Mouse (Mus musculus): Measurements from ENCODE around the gene Cpeb2.
A peak's percentile ranks its signal among the peaks of the same experiment; 100 is the strongest.

Gene Cpeb2

DNA sequence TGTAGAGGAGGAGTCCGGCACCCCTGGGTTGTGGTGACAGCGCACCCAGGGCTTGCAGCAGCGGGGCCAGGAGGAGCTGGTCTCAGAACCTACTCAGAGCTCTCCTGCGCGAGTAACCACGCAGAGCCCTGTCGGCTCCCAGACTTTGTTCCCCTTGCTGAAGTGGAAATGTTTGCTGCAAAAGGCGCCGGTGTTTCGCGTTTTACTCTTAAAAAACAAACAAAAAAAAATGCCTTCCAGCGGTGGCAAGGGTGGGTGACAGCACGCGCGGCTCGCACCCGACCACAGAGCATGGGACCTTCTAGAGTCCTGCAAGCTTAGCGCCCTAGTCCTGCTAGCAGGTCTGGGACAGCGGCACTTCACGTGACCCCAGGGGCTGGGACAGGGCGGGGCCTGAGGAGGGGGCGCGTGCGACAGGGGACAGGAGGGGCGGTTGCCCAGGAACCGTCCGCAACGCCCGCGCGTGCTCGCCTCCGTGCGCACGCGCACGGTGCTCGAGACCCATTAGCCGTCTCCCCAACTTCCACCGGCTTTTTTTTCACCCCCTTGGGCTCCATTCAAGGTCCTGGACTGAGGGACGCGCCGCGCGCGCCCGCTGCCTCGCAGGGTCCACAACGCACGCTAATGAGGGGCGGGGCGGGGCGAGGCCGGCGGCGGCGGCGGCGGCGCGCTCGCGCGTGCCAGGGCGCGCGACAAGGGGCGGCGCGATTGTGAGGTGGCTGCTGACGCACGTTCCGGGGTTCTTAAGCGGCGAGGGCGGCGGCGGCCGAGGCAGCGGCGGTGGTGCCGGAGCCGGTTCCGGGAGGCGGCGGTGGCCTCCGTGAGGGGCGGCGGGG, at the start of gene Cpeb2:
Gene Cpeb2 (plus strand): TSS at position 691 of the 836 bp plus-strand sequence.
- peak; percentile 97 for DNase-seq

DNA sequence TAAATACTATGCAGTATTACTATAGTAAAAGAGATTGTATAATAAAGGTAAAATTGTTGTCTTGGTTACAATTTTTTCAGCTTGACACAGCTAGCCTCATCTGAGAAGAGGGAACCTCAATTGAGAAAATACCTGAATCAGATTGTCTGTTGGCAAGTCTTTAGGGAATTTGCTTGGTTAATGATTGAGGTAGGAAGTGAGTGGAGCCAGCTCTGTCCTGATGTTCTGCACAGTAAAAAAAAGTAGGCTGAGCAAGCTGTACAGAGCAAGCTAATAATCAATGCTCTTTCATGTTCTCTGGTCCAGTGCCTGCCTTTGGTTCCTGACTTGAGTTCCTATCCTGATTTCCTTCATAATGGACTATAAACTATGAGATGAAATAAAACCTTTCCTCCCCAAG, 49.4 kb upstream of the Cpeb2 start:
- no peak for DNase-seq

DNA sequence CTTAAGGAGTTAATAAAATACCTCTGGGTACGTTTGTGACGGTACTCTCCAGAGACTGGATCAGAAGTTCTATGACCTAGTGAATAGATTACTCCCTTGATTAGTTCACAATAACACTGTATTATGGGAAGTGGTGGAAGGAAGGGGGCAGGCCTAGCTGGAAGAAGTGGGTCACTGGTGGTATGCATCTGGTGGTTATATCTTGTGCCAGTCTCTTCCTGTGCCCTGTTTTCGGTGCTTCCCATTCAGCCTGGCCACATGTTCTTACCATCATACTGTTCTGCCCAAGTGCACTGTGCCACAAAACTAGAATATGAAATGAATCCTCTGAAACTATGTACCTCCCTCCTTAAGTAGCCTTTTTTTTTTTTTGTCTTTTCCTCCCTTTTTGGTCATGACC, 48.1 kb upstream of the Cpeb2 start:
- DNase-seq: no peak

DNA sequence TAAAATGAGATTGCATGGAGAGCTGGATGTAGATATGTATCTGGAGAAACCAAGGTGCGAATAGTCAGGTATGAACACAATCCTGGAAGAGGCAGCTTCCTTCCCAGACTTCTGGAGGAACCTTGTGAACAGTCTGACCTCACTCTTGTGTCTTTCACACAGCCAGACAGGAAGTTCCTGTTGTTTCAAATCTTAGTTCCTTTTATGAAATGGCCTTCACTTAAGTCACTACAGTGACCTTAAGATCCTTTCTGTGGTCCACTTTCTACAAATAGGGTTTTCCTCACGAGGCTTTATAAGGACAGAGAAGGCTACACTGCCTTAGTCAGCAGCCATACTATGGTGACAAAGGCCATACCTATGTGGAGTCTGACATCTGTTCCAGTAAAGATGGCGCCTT, 47.5 kb upstream of the Cpeb2 start:
- DNase-seq: no peak

DNA sequence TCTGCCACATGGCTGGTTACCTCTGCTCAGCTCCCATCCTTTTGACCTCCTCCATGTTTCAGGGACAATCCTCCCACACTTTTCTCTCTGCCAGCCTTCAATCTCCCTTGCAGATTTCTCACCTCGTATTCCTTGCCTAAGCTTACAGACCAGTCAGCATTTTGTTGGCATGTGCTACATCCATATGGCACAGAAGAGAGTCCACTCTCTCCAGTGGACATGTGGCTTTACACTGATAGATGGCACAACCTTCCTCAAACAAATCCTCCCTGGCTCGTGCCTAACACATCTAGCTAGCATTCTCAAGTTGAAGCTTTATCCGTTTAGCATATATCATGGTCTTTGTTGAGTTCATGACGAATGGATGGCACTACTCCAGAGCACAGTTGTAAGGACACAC, 32.3 kb upstream of the Cpeb2 start:
- DNase-seq: peak; percentile 42

DNA sequence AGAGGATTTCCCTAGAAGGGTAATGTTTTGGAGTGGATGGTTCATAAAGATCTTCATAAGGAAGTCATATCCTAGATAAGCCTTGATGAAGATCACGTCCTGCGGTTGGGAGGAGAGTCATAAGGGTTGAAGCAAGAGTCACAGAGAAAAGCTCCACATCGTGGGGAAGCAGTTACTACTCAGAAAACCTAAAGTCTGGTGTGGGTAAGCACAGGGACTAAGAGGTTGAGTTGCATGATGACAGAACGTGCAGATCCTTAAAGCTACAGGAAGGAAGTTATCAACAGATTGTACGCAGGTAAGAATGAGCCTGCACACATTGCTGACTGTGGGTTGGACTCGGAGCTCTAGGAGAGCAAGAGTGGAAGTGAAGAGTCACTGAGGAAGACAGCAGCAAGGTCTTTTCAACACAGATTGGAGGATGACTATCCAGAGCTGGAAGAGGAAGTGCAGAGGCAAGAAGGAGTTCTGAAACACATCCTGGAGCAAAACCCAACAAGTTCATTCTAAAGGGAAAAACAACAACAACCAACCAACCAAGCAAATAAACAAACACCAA, 26.4 kb upstream of the Cpeb2 start:
- DNase-seq: no peak

DNA sequence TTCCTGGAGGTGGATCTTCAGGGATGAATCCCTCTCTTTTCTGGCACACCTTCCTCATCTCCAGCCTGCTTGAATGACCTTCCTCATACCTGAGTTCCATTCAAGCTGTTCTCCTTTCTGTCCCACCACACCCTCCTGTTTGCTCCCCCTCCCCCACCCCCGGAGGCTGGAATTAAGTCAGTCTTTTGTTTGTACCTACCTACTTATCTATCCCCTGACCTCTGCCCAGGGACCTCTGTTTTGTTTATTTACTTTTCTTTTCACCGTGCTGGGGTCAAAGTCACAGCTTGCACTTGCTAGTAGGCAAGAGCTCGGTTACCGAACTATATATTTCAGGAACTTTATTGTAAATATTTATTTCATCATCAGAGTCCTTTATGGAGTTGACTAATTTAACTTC, 15.5 kb upstream of the Cpeb2 start:
- DNase-seq: no peak

DNA sequence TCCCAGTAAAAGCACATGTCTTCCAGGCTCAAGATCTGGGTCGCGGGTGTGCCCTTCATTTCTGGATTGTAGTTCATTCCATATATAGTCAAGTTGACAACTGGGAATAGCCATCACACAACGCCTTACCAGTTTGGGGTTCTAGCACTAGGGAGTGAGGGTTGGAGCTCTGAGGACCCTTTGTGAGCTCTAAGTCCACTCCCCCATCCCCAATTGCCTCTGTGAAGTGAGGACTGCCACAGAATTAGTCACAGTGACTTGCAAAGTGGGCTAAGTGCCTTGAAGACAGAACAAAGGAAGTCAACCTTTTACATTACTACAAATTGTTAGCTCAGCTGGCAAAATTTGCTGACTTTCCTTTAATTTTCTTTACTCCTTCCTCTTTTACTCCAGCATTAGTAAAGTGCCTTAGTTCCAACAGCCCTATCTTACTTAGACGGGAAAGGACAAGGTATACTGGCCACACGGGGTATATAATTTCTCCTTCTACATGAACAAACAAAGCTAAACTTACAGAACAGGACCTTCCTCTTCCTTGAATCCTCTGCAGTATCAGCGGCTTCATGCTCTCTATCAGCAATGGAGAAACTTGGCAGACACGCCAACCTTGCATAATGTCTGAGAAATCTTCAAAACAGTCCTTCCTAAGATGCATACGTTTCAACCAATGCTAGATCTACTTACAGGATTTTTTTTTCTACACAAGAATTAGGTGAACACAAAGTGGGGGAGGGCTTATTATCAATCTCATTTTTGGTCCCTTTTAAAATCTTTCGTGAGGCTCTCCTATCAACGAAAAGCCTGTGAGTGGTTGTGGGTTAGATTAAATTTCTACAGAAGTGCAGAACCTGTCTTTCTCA, 14.8 kb upstream of the Cpeb2 start:
- DNase-seq: no peak

DNA sequence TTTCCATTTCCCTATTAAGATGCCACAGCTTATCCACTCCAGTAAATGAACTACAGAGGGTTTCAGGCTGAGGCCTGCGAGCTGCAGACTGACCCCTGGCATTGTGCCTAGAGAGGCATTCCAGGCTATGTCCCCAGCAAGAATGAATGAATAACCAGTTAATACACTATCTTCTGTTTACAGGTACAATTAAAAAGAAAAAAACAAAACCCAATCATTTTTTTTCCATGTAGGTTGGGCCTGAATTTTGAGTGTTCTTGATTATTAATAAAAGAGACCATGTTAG, 14.2 kb upstream of the Cpeb2 start:
- no peak for DNase-seq

DNA sequence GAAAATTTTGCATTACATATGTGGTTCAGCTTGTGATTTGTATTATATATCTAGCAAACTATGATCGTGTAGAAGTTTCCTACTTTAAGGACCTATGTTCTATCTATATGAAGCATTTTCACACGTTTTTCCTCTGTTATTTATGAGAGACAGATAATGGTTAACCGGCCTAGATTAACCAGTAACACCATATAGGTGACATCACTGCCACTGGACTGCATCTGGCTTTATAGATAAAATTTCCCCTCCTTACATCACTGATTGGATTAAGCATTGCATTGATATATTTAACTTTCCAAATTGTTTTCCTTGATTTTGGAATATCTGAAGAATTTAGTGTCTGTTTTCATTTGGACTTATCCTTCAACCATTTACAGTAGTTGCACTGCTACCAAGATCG, 9.6 kb upstream of the Cpeb2 start:
- no peak for DNase-seq

DNA sequence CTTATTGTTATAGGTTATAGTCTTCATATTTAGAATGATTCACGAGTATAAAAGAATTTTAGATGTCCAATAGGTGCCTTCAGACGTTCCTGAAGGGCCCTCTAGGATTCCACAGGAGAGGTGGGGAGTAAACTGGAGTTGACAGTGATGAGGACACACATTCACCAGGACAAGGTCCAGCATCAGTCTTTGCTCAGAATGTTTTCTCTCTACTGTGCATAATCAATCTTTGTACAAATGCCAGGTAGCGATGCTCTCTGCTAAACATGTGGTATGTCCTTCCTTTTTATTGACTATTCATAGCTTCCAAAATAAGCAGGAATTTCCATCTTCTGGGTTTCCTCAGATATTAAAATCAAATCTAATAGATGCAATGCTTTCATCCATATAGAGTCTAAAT, 8.7 kb upstream of the Cpeb2 start:
- DNase-seq: no peak

DNA sequence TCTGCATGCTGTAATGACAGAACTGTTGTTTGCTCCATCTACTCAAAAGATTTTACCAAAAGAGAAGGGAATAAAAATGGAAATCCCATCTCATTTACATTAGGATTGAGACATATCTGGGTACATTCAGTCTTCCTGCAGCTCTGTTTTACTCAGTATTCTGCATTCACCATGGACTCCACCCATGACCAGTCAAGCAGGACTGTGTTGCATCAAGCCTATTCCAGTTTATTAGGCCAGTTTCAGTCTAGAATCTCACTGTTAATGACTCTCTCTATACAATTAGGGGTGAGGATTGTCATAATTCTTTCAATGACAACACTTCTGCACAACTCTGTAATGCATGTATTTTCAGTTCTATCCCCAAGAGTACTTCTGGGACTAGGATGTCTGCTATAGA, 6.8 kb upstream of the Cpeb2 start:
- DNase-seq: no peak

DNA sequence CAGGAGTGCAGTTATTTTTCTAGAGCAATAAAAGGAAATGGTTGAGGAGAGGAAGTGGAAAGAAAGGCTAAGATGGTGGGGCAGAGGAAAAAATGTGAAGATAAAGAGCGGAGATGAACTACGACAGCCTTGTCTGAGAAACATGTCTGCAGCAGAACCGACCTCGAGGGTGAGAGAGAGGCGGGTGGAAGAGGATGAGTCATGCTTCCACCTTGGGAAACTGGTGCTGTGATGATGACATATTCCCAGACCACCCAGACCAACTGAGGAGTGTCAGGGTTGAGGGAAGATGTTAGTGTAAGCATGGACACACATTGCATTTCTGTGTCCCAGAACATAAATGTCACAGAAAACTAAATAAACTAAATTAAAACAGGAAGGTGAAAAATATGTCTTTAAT, 5.4 kb upstream of the Cpeb2 start:
- DNase-seq: no peak

DNA sequence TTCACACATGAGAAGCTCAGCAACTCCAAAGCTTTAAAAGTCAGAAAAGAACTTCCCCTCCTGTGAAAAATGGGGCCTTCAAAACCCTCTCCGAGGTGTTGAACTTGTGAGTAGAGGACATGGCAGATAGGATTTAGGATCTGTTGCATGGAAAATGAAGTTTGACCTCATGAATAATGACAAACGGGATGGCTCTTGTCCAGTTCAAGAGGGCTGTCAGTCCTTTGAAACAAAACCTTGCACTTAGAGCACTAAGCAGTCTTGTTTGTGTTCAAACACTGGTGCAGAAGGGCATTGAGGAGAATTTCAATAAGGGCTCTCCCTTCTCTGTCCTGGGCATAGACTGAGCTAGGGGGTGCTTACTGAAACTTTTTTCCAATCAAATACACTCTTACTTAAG, 1.9 kb upstream of the Cpeb2 start:
- no peak for DNase-seq

DNA sequence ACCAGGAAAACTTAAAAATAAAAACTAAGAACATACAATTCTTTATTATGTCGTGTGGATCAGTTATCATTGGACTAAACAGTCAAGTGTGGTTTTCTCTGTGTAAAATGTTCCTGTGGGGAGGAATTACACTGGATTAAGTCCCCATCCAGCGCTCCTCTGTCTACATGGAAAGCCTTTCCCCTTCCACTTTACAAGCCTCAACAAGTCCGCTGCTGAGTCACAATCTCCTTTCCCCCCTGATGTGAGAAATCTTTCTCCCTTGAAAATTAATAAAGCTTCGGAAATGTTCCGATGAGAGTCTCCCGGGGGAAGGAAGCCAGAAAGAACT, 856 bp upstream of the Cpeb2 start:
- no peak for DNase-seq

DNA sequence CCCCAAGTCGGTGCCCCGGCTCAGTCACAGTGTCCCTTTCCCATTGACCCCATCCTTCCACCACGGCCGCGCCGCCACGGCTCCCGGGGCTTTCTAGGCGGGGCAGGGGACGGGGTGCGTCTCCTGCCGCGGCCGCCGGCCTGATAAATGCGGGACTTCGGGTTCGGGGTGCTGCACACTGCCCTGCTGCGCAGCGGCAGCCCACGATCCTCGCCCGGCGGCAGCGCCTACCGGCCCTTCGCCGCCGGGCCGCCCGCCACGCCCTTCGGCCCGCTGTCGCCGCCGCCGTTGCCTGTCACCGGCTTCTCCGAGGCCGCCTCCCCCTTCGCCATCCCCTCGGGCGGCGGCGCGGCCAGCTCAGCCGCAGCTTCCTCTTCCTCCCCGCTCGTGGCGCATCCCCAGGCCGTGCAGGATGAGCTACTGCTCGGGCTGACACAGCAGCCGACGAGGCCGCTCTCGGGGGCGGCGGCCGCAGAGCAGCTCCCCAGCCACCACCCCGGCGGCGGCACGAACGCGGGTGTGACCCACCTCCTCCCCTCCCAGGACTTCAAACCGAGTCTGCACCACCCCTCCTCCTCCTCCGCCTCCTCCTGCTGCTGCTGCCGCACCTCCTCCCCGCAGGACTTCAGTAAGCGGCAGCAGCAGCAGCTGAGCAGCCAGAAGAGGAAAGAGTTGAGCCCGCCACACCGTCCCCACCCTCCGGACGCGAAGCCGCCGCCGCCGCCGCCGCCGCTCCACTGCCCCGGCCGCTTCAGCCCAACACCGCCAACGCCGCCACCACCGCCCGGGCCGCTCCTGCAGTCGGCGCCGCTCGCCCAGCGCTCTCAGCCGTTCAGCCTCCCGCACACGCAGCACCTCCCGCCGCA, 579 bp downstream of the Cpeb2 start:
- DNase-seq: peak; percentile 85

DNA sequence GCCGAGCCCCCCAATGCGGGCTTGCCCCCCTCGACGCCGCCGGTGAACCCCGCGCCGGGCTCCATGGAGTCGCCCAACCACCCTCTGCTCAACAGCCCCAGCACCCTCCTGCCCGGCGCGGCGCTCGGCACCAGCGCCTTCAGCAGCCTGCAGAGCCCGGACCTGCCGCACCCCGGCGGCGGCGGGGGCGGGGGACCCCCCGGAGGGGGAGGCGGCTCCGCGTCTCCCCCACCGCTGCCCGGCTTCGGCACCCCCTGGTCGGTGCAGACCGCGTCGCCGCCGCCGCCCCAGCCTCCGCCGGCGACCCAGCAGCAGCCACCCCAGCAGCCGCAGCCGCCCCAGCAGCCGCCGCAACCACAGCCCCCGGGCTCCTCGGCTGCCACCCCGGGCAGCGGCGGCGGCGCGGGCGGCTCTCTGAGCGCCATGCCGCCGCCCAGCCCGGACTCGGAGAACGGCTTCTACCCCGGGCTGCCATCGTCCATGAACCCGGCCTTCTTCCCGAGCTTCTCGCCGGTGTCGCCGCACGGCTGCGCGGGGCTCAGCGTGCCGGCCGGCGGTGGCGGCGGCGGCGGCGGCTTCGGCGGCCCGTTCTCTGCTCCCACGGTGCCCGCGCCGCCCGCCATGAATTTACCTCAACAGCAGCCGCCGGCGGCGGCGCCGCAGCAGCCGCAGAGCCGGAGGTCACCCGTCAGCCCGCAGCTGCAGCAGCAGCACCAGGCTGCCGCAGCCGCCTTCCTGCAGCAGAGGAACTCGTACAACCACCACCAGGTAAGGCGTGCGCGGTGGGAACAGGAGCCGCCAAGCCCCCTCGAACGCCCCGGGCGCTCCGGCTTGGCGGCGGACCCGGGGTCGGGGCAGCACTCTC, 1.6 kb downstream of the Cpeb2 start:
- peak; percentile 45 for DNase-seq

DNA sequence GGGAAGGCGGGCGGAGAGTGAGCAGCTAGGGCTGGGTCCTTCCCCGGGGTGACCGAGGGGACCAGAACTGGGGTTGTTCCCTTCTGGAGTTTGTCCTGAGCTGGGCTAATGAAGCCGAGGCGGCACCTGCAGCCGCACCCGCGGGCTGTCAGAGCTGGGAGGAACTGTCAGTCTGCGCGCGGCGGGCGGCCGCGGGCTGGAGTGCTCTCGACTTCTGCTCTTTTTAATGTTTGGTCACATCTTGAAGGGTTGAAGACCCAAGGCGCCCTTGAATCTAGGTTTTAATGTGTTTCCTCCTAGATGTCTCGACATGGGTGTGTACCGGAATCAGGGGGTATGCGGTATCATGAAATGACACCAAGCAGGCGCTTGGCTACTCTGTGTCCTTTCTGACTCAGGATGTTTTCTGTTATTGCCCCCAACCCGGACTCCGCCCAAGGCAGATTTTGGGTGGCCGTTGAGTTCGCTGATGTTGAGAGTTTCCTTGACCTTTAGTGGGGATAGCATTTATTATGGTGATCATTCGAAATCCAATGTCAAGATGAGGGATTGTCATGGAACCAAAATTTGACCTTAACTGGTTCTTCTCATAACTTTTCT, 2.3 kb downstream of the Cpeb2 start:
- DNase-seq: peak; percentile 70

DNA sequence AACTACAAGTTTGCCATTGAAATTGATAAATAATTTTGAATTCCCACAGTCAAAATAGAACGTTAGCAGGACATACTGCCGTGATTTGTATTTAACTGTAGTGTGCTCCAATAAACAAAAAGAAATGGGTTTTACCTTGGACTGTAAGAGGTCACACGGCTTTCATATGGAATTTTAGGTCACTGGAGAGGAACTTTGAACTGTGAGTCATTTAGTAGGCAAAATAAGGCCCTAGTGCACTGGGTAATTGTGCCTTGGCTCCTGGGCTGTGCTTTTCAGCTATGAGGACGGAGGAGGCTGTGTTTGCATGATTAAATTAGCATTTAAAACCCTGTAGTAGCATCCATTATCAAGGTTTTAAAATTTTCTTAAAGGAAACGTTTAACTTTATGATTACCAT, 3.0 kb downstream of the Cpeb2 start:
- peak; percentile 42 for DNase-seq

DNA sequence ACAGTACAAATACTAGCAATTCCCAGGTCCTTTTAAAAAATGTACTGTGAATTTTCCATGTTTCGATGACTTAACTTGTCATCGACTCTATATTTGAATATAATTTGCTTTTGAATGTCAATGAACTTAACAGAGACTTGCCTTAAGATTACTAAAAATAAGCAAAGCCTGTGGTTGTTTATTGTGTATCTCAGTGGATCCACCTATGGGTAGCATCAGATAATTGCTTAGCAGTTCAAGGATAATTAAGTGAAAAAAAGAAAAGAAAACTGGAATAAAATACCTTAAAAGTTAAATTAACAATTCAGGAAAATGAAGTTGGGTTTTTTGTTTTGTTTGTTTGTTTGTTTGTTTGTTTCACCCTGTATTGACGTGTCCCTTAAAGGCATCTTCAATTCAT, 3.5 kb downstream of the Cpeb2 start:
- peak; percentile 73 for DNase-seq

DNA sequence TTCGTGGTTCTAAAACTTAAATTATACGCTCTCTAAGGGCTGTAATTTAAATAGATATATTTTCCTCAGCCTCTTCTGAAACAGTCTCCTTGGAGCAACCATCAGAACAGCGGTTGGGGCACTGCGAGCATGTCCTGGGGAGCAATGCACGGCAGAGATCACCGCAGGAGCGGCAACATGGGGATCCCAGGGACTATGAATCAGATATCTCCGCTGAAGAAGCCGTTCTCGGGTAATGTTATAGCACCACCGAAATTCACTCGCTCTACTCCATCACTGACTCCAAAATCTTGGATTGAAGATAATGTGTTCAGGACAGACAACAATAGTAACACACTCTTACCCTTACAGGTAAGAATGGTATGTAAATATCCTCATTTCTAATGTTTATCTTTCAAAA, 4.3 kb downstream of the Cpeb2 start:
- peak; percentile 37 for DNase-seq
